Mouse (Mus musculus) forebrain, embryonic 12.5 days (tissue): ENCODE results near the gene Rasa3. TPM values are rescaled to one million over a fixed set of nuclear protein-coding genes. Genes with fewer than 3 reads are reported as not detected.

Experiments
- ATAC-seq: fragments of 200-750 bp; cut with Nextera tagmentation; 2 replicates; pipeline ENCODE4 v1.8.0; 2017; ENCODE audit warnings: moderate TSS enrichment; ENCODE audit not compliant: low FRiP score
- H3K27ac ChIP-seq: fragments of 300-500 bp; sonication (generic); 2 replicates; pipeline ENCODE4 v1.5.1; 2016; ENCODE audit warnings: mild to moderate bottlenecking
- H3K27me3 ChIP-seq: fragments of 300-500 bp; sonication (generic); 2 replicates; pipeline ENCODE4 v1.6.1; 2016; ENCODE audit warnings: mild to moderate bottlenecking
- H3K36me3 ChIP-seq: fragments of 300-500 bp; sonication (generic); replicated peaks from 2 replicates; pipeline ENCODE4 v1.6.1; 2016; ENCODE audit warnings: mild to moderate bottlenecking
- H3K4me1 ChIP-seq: fragments of 300-500 bp; sonication (generic); 2 replicates; pipeline ENCODE4 v1.6.1; 2016
- H3K4me2 ChIP-seq: fragments of 300-500 bp; sonication (generic); 2 replicates; pipeline ENCODE4 v1.6.1; 2016; ENCODE audit warnings: mild to moderate bottlenecking, moderate library complexity
- H3K4me3 ChIP-seq: fragments of 300-500 bp; sonication (generic); replicated peaks from 2 replicates; pipeline ENCODE4 v1.5.1; 2016; ENCODE audit warnings: mild to moderate bottlenecking
- H3K9ac ChIP-seq: fragments of 300-500 bp; sonication (generic); 2 replicates; pipeline ENCODE4 v1.6.1; 2016; ENCODE audit warnings: mild to moderate bottlenecking
- H3K9me3 ChIP-seq: fragments of 300-500 bp; sonication (generic); 2 replicates; pipeline ENCODE4 v1.6.1; 2016
- WGBS: fragments of 180-500 bp; shearing (Covaris S2); methylation state at CpG from one replicate; pipeline ENCODE4 v1.1.7; 2016; 5-methylcytosine and 5-hydroxymethylcytosine counted together
- polyA plus RNA-seq: library from polyadenylated mRNA; unstranded; fragments of >200 nt; fragmentation: Nextera tagmentation; extraction: Ambion mirVana; gene quantifications from 2 replicates; pipeline ENCODE4 v1.2.1, GENCODE M21; 2016

Rasa3 gene
- polyA plus RNA-seq, 1 experiment from 2014 or later = 24.6 TPM

- no peak overlapping the region for H3K4me3 ChIP-seq
- H3K36me3 ChIP-seq = no peaks in the 10 kb centered on the region
- H3K27me3 ChIP-seq = no peaks in the 10 kb centered on the region
- H3K27ac ChIP-seq = no peak overlapping the region
- 94% methylated on average over 6 of the region's 6 CpGs for WGBS
- no peaks in the 10 kb centered on the region for H3K9me3 ChIP-seq
- no peak overlapping the region for H3K4me2 ChIP-seq
- ATAC-seq = no peak
- H3K9ac ChIP-seq = no peak overlapping the region
- H3K4me1 ChIP-seq = no peaks in the 10 kb centered on the region
These were observed 12.6 kb downstream of the Rasa3 start for GRCm38 (mm10) chr8:13664711-13665210.

DNA sequence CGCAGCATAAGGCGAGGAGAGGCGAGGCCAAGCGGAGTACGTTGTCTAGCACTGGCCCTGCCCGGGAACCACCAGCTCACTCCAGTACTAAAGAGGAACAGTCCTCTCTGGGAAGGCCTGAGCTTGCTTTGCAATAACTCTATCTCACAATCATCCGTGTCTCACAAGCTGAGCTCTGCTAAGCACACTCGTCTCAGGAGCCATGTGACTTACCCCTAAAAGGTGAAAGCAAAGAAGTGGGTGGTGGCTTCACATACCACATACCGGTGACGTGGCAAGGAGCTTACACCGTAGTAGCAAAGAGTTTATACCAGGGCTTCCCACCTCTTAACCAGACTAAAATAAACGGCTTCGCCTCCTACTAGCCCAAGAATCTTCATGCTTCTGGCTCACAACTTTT is 17.1 kb downstream of the Rasa3 start:
- Histone ChIP-seq H3K36me3 (no peaks in the 10 kb centered on the region), H3K9me3 (no peaks in the 10 kb centered on the region), H3K4me3 (no peak overlapping the region), H3K4me1 (no peaks in the 10 kb centered on the region), H3K9ac (no peak overlapping the region), H3K27me3 (no peaks in the 10 kb centered on the region), H3K27ac (no peak overlapping the region), H3K4me2 (no peak overlapping the region)
- ATAC-seq = no peak
- WGBS = 94% methylated on average over 13 of the region's 13 CpGs

GRCm38 (mm10) chr8:13657479-13657878 is 19.9 kb downstream of the Rasa3 start:
- no peak overlapping the region for H3K4me2 ChIP-seq
- H3K27ac ChIP-seq = no peak overlapping the region
- no peaks in the 10 kb centered on the region for H3K36me3 ChIP-seq
- H3K27me3 ChIP-seq = no peaks in the 10 kb centered on the region
- no peak overlapping the region for H3K9ac ChIP-seq
- no peaks in the 10 kb centered on the region for H3K9me3 ChIP-seq
- no peak for ATAC-seq
- no peak overlapping the region for H3K4me3 ChIP-seq
- 76% methylated on average over 12 of the region's 12 CpGs for WGBS
- no peaks in the 10 kb centered on the region for H3K4me1 ChIP-seq

GRCm38 (mm10) chr8:13655033-13655351 is 22.4 kb downstream of the Rasa3 start:
- ATAC-seq = no peak
- Histone ChIP-seq H3K27ac (no peak overlapping the region), H3K36me3 (no peaks in the 10 kb centered on the region), H3K4me1 (no peaks in the 10 kb centered on the region), H3K9me3 (no peaks in the 10 kb centered on the region), H3K9ac (no peak overlapping the region), H3K4me3 (no peak overlapping the region), H3K27me3 (no peaks in the 10 kb centered on the region), H3K4me2 (no peak overlapping the region)
- WGBS = 93% methylated on average over 5 of the region's 5 CpGs

DNA sequence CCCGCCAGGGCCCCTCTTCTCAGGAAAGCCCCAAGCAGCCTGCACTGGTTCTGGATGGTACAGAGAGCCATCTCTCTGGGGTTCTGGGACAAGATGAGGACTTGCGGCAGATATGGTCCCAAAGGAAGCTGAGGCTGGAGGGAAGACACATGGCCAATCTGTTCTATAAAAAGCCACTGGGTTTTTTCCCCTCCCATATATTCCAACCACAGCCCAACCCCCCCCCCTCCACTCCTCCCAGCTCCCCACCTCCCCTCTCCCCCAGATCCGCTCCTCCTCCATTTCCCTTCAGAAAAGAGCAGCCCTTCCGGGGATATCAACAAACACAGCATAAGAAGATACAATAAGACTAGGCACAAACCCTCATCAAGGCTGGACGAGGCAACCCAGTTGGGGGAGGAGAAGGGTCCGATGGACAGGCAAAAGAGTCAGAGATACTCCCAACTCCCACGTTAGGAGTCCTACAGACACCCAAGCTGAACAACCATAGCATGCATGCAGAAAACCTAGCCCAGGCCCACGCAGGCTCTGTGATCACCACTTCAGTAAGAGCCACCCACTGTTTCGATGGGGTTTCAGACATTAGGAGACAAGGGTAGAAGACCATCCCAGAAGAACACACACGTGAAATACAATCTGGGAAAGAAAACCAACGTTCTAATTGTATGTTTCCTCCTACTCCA is 22.9 kb downstream of the Rasa3 start:
- Histone ChIP-seq H3K4me3 (no peak overlapping the region), H3K4me1 (peaks cover 2% of the 10 kb centered on the region), H3K9ac (no peak overlapping the region), H3K9me3 (no peaks in the 10 kb centered on the region), H3K4me2 (no peak overlapping the region), H3K36me3 (no peaks in the 10 kb centered on the region), H3K27ac (no peak overlapping the region), H3K27me3 (no peaks in the 10 kb centered on the region)
- 83% methylated on average over 11 of the region's 11 CpGs for WGBS
- no peak for ATAC-seq

- no peak overlapping the region for H3K4me3 ChIP-seq
- peaks cover 21% of the 10 kb centered on the region for H3K4me1 ChIP-seq
- H3K27ac ChIP-seq = no peak overlapping the region
- no peaks in the 10 kb centered on the region for H3K27me3 ChIP-seq
- no peak overlapping the region for H3K9ac ChIP-seq
- H3K9me3 ChIP-seq = no peaks in the 10 kb centered on the region
- ATAC-seq = no peak
- no peak overlapping the region for H3K4me2 ChIP-seq
- WGBS = 88% methylated on average over 11 of the region's 11 CpGs
- H3K36me3 ChIP-seq = no peaks in the 10 kb centered on the region
These were observed 26.7 kb downstream of the Rasa3 start for GRCm38 (mm10) chr8:13650541-13651191.

DNA sequence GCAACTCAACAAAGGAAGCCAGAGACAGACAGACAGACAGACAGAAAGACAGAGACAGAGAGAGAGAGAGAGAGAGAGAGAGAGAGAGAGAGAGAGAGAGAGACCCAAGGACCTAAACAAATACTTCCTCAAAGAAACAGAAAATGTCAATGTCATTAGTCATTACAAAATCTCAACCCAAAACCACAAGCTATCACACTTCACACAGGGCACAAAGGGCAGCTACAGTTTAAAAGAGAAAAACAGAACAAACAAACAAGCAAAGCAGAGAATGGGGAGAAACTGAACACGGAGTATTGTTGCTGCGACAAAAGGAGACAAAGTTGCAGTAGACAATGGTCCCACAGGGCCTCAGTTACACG is 28.3 kb downstream of the Rasa3 start:
- peaks cover 34% of the 10 kb centered on the region for H3K4me1 ChIP-seq
- WGBS = 24% methylated on average over 3 of the region's 3 CpGs
- H3K4me2 ChIP-seq = no peak overlapping the region; the same call in 1 of the 2 replicates
- H3K27ac ChIP-seq = peak overlapping the region; percentile 91
- ATAC-seq = no peak
- no peaks in the 10 kb centered on the region for H3K9me3 ChIP-seq
- no peak overlapping the region for H3K4me3 ChIP-seq
- no peaks in the 10 kb centered on the region for H3K36me3 ChIP-seq
- H3K9ac ChIP-seq = no peak overlapping the region
- H3K27me3 ChIP-seq = no peaks in the 10 kb centered on the region

- H3K4me2 ChIP-seq = peak overlapping the region; percentile 22
- WGBS = 19% methylated on average over 7 of the region's 7 CpGs
- H3K27ac ChIP-seq = peak overlapping the region; percentile 91
- peaks cover 39% of the 10 kb centered on the region for H3K4me1 ChIP-seq
- no peaks in the 10 kb centered on the region for H3K27me3 ChIP-seq
- no peaks in the 10 kb centered on the region for H3K36me3 ChIP-seq
- H3K4me3 ChIP-seq = no peak overlapping the region
- ATAC-seq = peak; percentile 84
- H3K9me3 ChIP-seq = no peaks in the 10 kb centered on the region
- H3K9ac ChIP-seq = no peak overlapping the region
These were observed 28.8 kb downstream of the Rasa3 start for GRCm38 (mm10) chr8:13648377-13649153.

GRCm38 (mm10) chr8:13647591-13647990 is 29.8 kb downstream of the Rasa3 start:
- WGBS = 91% methylated on average over 5 of the region's 5 CpGs
- Histone ChIP-seq H3K36me3 (no peaks in the 10 kb centered on the region), H3K4me1 (peaks cover 39% of the 10 kb centered on the region)

GRCm38 (mm10) chr8:13644932-13645676 is 32.3 kb downstream of the Rasa3 start:
- Histone ChIP-seq H3K27me3 (no peaks in the 10 kb centered on the region), H3K9me3 (no peaks in the 10 kb centered on the region), H3K4me3 (no peak overlapping the region), H3K4me2 (no peak overlapping the region), H3K27ac (peak overlapping the region; percentile 42; the same call in 1 of the 2 replicates), H3K4me1 (peaks cover 46% of the 10 kb centered on the region), H3K36me3 (no peaks in the 10 kb centered on the region), H3K9ac (no peak overlapping the region)
- WGBS = 60% methylated on average over 6 of the region's 6 CpGs
- no peak for ATAC-seq

More at GRCm38 (mm10) chr8:13647591-13647990, 29.8 kb downstream of the Rasa3 start:
- H3K27me3 ChIP-seq = no peaks in the 10 kb centered on the region
- H3K4me3 ChIP-seq = no peak overlapping the region
- H3K4me2 ChIP-seq = no peak overlapping the region
- H3K9ac ChIP-seq = no peak overlapping the region
- ATAC-seq = no peak
- H3K27ac ChIP-seq = 0 out of 2 replicates have a peak overlapping the region, but pooled peaks have one; percentile 19
- no peaks in the 10 kb centered on the region for H3K9me3 ChIP-seq

- WGBS = 13% methylated on average over 6 of the region's 6 CpGs
- Histone ChIP-seq H3K9ac (no peak overlapping the region), H3K27me3 (no peaks in the 10 kb centered on the region), H3K4me1 (peaks cover 40% of the 10 kb centered on the region), H3K4me2 (no peak overlapping the region), H3K36me3 (no peaks in the 10 kb centered on the region), H3K4me3 (no peak overlapping the region), H3K9me3 (no peaks in the 10 kb centered on the region), H3K27ac (0 out of 2 replicates have a peak overlapping the region, but pooled peaks have one; percentile 42)
- ATAC-seq = no peak
These were observed 33.2 kb downstream of the Rasa3 start for GRCm38 (mm10) chr8:13644155-13644554.

DNA sequence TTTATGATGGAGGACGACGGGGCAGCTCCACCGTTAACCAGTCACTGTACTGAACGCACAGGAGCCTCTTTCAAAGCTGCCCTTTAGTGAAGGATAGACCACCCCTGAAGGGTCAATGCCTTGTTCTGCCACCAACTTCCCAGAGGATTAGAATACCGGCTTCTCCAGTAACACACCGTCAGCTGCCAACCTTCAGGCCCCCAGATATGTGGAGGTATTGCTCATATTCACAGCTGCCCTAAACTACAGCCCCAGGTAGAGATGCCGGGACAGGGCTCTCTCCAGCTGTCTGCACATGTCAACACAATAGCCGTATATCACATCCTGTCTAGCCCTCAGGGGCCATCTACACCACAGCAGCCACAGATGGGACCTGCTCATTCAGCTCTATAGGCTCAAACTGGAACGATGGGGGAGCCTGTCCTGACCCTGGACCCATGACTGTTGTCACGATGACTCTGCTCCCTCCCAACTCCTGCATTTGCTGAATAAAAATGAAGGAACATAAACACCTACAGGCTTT is 34.7 kb downstream of the Rasa3 start:
- H3K4me3 ChIP-seq = no peak overlapping the region
- H3K27ac ChIP-seq = no peak overlapping the region
- H3K4me1 ChIP-seq = peaks cover 28% of the 10 kb centered on the region
- no peak for ATAC-seq
- no peaks in the 10 kb centered on the region for H3K36me3 ChIP-seq
- WGBS = 92% methylated on average over 10 of the region's 10 CpGs
- H3K27me3 ChIP-seq = no peaks in the 10 kb centered on the region
- H3K4me2 ChIP-seq = no peak overlapping the region
- no peaks in the 10 kb centered on the region for H3K9me3 ChIP-seq
- no peak overlapping the region for H3K9ac ChIP-seq
